Mouse (Mus musculus): ENCODE measurements around the gene Grap2.

DNA sequence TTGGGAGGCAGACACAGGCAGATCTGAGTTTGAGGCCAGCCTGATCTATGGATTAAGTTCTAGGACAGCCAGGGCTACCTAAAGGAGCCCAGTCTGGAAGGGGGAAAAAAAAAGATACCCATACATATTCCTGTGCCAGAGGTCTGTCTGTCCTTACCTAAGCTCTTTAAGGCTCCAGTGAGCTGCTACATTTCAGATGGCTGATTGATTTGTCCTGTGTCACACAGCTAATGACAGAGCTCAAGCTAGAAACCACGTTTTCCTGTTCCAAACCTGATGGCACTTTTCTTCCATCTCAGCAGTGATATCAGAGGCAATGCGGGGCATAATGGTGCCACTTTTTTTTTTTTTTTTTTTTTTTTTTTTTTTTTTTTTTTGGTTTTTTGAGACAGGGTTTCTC is 58.9 kb downstream of the Grap2 start:
- TF ChIP-seq CTCF (IDR thresholded peaks at IDR 0.05; ENCODE audit: borderline replicate concordance, insufficient read depth, low read depth, low read length): no peak
- TF ChIP-seq POLR2A (IDR thresholded peaks at IDR 0.05; ENCODE audit: borderline replicate concordance, insufficient read depth, low read length): no peak
